Mouse (Mus musculus): ENCODE data around the gene Vamp4.
"Not testable (repeated sequence)": the region's sequence is repeated elsewhere in the genome, so short reads cannot be mapped to it uniquely, and the experiment has no call there.

Gene Vamp4

GRCm38 (mm10) chr1:162588606-162589005 lies 18.3 kb downstream of the Vamp4 start:
- in situ Hi-C loops (cut with MboI, MseI) = no loop called here

GRCm38 (mm10) chr1:162589443-162589842 lies 19.1 kb downstream of the Vamp4 start:
- in situ Hi-C loops (cut with MboI, MseI) = no loop called here

- in situ Hi-C loops (cut with MboI, MseI) = no loop called here
Measured at GRCm38 (mm10) chr1:162590415-162590997, 20.2 kb downstream of the Vamp4 start.

- in situ Hi-C loops (cut with MboI, MseI) = no loop called here
Measured at GRCm38 (mm10) chr1:162597379-162598102, 27.2 kb downstream of the Vamp4 start.

- in situ Hi-C loops (cut with MboI, MseI) = no loop called here
Measured at GRCm38 (mm10) chr1:162599617-162600016, 29.3 kb downstream of the Vamp4 start.

GRCm38 (mm10) chr1:162601288-162601687 lies 31.0 kb downstream of the Vamp4 start:
- in situ Hi-C loops (cut with MboI, MseI) = no loop called here

- in situ Hi-C loops (cut with MboI, MseI) = no loop called here
Measured at GRCm38 (mm10) chr1:162608127-162608526, 37.8 kb downstream of the Vamp4 start.

GRCm38 (mm10) chr1:162609633-162610250 lies 39.4 kb downstream of the Vamp4 start:
- in situ Hi-C loops (cut with MboI, MseI) = no loop called here

GRCm38 (mm10) chr1:162611191-162611590 lies 40.9 kb downstream of the Vamp4 start:
- in situ Hi-C loops (cut with MboI, MseI) = no loop called here

- in situ Hi-C loops (cut with MboI, MseI) = no loop called here
Measured at GRCm38 (mm10) chr1:162615511-162615910, 45.2 kb downstream of the Vamp4 start.

- in situ Hi-C loops (cut with MboI, MseI) = loop anchor here (5.0 kb wide), 1 partner anchor 42 kb away; no protein-coding TSS in a partner anchor
Measured at GRCm38 (mm10) chr1:162620487-162620886, 50.2 kb downstream of the Vamp4 start.

- in situ Hi-C loops (cut with MboI, MseI) = loop anchor here (5.0 kb wide), 1 partner anchor 38 kb away; no protein-coding TSS in a partner anchor
Measured at GRCm38 (mm10) chr1:162623895-162624294, 53.6 kb downstream of the Vamp4 start.

GRCm38 (mm10) chr1:162625229-162625628 lies 54.9 kb downstream of the Vamp4 start:
- in situ Hi-C loops (cut with MboI, MseI) = no loop called here

- in situ Hi-C loops (cut with MboI, MseI) = not testable (repeated sequence)
Measured at GRCm38 (mm10) chr1:162627821-162628220, 57.5 kb downstream of the Vamp4 start.

GRCm38 (mm10) chr1:162628326-162628725 lies 58.0 kb downstream of the Vamp4 start:
- in situ Hi-C loops (cut with MboI, MseI) = not testable (repeated sequence)

GRCm38 (mm10) chr1:162635291-162635931 lies 65.1 kb downstream of the Vamp4 start:
- in situ Hi-C loops (cut with MboI, MseI) = loop anchor here (10.0 kb wide), 1 partner anchor 611 kb away; no protein-coding TSS in a partner anchor

GRCm38 (mm10) chr1:162636516-162636915 lies 66.2 kb downstream of the Vamp4 start:
- in situ Hi-C loops (cut with MboI, MseI) = loop anchor here (10.0 kb wide), 1 partner anchor 612 kb away; no protein-coding TSS in a partner anchor

- in situ Hi-C loops (cut with MboI, MseI) = loop anchor here (10.0 kb wide), 1 partner anchor 614 kb away; no protein-coding TSS in a partner anchor
Measured at GRCm38 (mm10) chr1:162638535-162638934, 68.2 kb downstream of the Vamp4 start.

GRCm38 (mm10) chr1:162639051-162639750 lies 68.9 kb downstream of the Vamp4 start, which contains the start of gene Myoc:
TSS of gene Myoc (plus strand) at chr1:162639155.
- in situ Hi-C loops (cut with MboI, MseI) = loop anchor here (10.0 kb wide), 1 partner anchor 614 kb away; no protein-coding TSS in a partner anchor

GRCm38 (mm10) chr1:162639861-162640260 lies 69.5 kb downstream of the Vamp4 start:
- in situ Hi-C loops (cut with MboI, MseI) = loop anchor here (10.0 kb wide), 1 partner anchor 615 kb away; no protein-coding TSS in a partner anchor

GRCm38 (mm10) chr1:162642591-162642990 lies 72.3 kb downstream of the Vamp4 start:
- in situ Hi-C loops (cut with MboI, MseI) = no loop called here
